13 mouse cellular contexts compared by ENCODE assay signal in the genomic region with DNA sequence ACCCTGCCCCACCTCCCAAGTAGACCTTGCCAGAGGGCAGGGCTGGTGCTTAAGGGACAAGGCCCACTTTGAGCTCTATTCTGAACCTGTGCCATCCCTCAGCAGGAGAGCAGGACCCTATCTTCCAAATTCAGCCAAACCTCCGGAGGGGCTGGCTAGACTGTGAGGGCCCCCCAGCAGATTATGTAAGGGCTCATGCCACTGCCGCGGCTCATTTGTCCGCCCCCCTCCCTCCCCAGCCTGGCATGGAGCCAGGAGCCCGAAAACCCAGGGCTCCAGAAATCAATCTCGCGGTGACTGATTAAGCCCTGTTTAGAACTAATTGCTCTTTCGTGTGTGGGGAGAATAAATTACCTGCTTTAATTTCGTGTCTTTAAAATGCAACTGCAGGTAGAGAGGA. TPM values are rescaled to one million over a fixed set of nuclear protein-coding genes. Genes with fewer than 3 reads are reported as not detected.
DNase-seq lines count a peak whose midpoint lies in the region; ATAC-seq and TF ChIP-seq lines count a peak whose summit lies in the region.
"Had no signal": no experiment of that assay in that cellular context is flagged by ENCODE, and none has a peak within 500 bp of the region (broad histone marks: within the 10 kb centered on the region; RNA-seq: fewer than 3 reads in every experiment).

No protein-coding gene starts in this region.

- H3K4me1 ChIP-seq in forebrain, embryonic 11.5 days (replicated peaks; ENCODE audit: control insufficient read depth, insufficient read depth, low read length), result peaks cover 26% of the 10 kb centered on the region
- peaks cover 52% of the 10 kb centered on the region for H3K4me1 ChIP-seq in forebrain, embryonic 10.5 days
- peaks cover 41% of the 10 kb centered on the region for H3K4me1 ChIP-seq in neural tube, embryonic 12.5 days
- no peaks in the 10 kb centered on the region for H3K4me1 ChIP-seq in hindbrain, postnatal 0 days (ENCODE audit: insufficient read depth, low read length)
- peaks cover 33% of the 10 kb centered on the region for H3K4me1 ChIP-seq in small intestine, adult 2 months (ENCODE audit: control insufficient read depth, insufficient read depth, insufficient read length, low read length)

- no peak overlapping the region for H3K27ac ChIP-seq in forebrain, embryonic 11.5 days (ENCODE audit: low read depth, low read length)
- H3K27ac ChIP-seq in forebrain, embryonic 10.5 days, result no peak overlapping the region
- H3K27ac ChIP-seq in neural tube, embryonic 12.5 days, result no peak overlapping the region
- H3K27ac ChIP-seq in hindbrain, postnatal 0 days, result no peak overlapping the region
- no peak overlapping the region for H3K27ac ChIP-seq in small intestine, adult 2 months (ENCODE audit: insufficient read depth, low read depth, low read length)
- H3K27ac ChIP-seq: heart, embryonic 15.5 days had no signal

- H3K4me3 ChIP-seq in forebrain, embryonic 11.5 days (ENCODE audit: low read depth, low read length), result no peak overlapping the region
- H3K4me3 ChIP-seq in forebrain, embryonic 10.5 days, result no peak overlapping the region; the same call in 1 of the 2 replicates
- H3K4me3 ChIP-seq in neural tube, embryonic 12.5 days, result no peak overlapping the region
- no peak overlapping the region for H3K4me3 ChIP-seq in hindbrain, postnatal 0 days (ENCODE audit: low read length)
- 0 out of 2 replicates have a peak overlapping the region, but pooled peaks have one; percentile 3 for H3K4me3 ChIP-seq in small intestine, adult 2 months (ENCODE audit: low read depth, low read length)

- intact Hi-C loops in left cerebral cortex, postnatal 25 days (cut with DNase I), result no loop called here

- no peak overlapping the region for H3K4me2 ChIP-seq in forebrain, embryonic 11.5 days (ENCODE audit: low read depth, low read length, severe bottlenecking)
- H3K4me2 ChIP-seq in neural tube, embryonic 12.5 days (replicated peaks), result peak overlapping the region; percentile 31; the same call in 1 of the 2 replicates
- no peak overlapping the region for H3K4me2 ChIP-seq in hindbrain, postnatal 0 days (ENCODE audit: low read depth, low read length)

- peak; percentile 64 for DNase-seq in forebrain, embryonic 11.5 days (ENCODE audit: low spot score)
- no peak for DNase-seq in forebrain, embryonic 10.5 days (ENCODE audit: extremely low spot score, low spot score)
- DNase-seq in neural tube, embryonic 10.5 days (ENCODE audit: extremely low spot score, low spot score), result no peak
- DNase-seq in hindbrain, postnatal 0 days (ENCODE audit: low spot score), result peak; percentile 66
- no peak for DNase-seq in cerebellum, adult 11-12 months
- DNase-seq in left cerebral cortex, postnatal 25 days (ENCODE audit: low spot score in 2 of 2), result no peak
- DNase-seq: cerebellum, adult 11 months; lung, adult 2 months had no signal

- TF ChIP-seq CTCF in hindbrain, postnatal 0 days (IDR thresholded peaks at IDR 0.05; ENCODE audit: low read depth), result no peak
- TF ChIP-seq CTCF in small intestine, adult 2 months (IDR thresholded peaks at IDR 0.05; ENCODE audit: extremely low read depth, insufficient read length, insufficient replicate concordance, low read depth, low read length), result no peak

- ATAC-seq in forebrain, embryonic 11.5 days (replicated peaks; ENCODE audit: low FRiP score), result no peak
- no peak for ATAC-seq in neural tube, embryonic 12.5 days (ENCODE audit: low FRiP score, low read depth)
- no peak; the same call in 1 of the 2 replicates for ATAC-seq in hindbrain, postnatal 0 days

- H3K9ac ChIP-seq in forebrain, embryonic 11.5 days (ENCODE audit: low read length), result no peak overlapping the region
- H3K9ac ChIP-seq in neural tube, embryonic 12.5 days, result no peak overlapping the region
- H3K9ac ChIP-seq in hindbrain, postnatal 0 days (replicated peaks; ENCODE audit: low read length), result no peak overlapping the region

- H3K27me3 ChIP-seq in forebrain, embryonic 11.5 days (ENCODE audit: control insufficient read depth, insufficient read depth, low read length), result peaks cover 69% of the 10 kb centered on the region
- peaks cover 100% of the 10 kb centered on the region for H3K27me3 ChIP-seq in forebrain, embryonic 10.5 days (ENCODE audit: poor library complexity, severe bottlenecking)
- H3K27me3 ChIP-seq in neural tube, embryonic 12.5 days (replicated peaks), result peaks cover 78% of the 10 kb centered on the region
- peaks cover 12% of the 10 kb centered on the region; the same call in 1 of the 2 replicates for H3K27me3 ChIP-seq in hindbrain, postnatal 0 days (ENCODE audit: insufficient read depth, low read length)
- peaks cover 30% of the 10 kb centered on the region for H3K27me3 ChIP-seq in small intestine, adult 2 months (ENCODE audit: control insufficient read depth, insufficient read depth, low read length)

- WGBS in forebrain, embryonic 11.5 days, result 6% methylated on average over 9 of the region's 9 CpGs
- WGBS in forebrain, embryonic 10.5 days, result 15% methylated on average over 9 of the region's 9 CpGs
- WGBS in neural tube, embryonic 12.5 days, result 9% methylated on average over 9 of the region's 9 CpGs
- 20% methylated on average over 9 of the region's 9 CpGs for WGBS in hindbrain, postnatal 0 days
- WGBS in small intestine, adult 2 months, result 4% methylated on average over 9 of the region's 9 CpGs

- no peak for TF ChIP-seq POLR2A in small intestine, adult 2 months (IDR thresholded peaks at IDR 0.05; ENCODE audit: low read depth, low read length)

- no peaks in the 10 kb centered on the region for H3K9me3 ChIP-seq in forebrain, embryonic 11.5 days (ENCODE audit: control insufficient read depth, low read length)
- no peaks in the 10 kb centered on the region for H3K9me3 ChIP-seq in forebrain, embryonic 10.5 days
- H3K9me3 ChIP-seq in neural tube, embryonic 12.5 days, result no peaks in the 10 kb centered on the region
- H3K9me3 ChIP-seq in hindbrain, postnatal 0 days (ENCODE audit: low read length), result no peaks in the 10 kb centered on the region
- H3K9me3 ChIP-seq: heart, embryonic 15.5 days had no signal

- H3K36me3 ChIP-seq in forebrain, embryonic 11.5 days (ENCODE audit: control insufficient read depth, insufficient read depth, low read length), result no peaks in the 10 kb centered on the region
- no peaks in the 10 kb centered on the region for H3K36me3 ChIP-seq in forebrain, embryonic 10.5 days (replicated peaks)
- no peaks in the 10 kb centered on the region for H3K36me3 ChIP-seq in neural tube, embryonic 12.5 days
- H3K36me3 ChIP-seq in hindbrain, postnatal 0 days (ENCODE audit: insufficient read depth, low read length), result no peaks in the 10 kb centered on the region
- H3K36me3 ChIP-seq in small intestine, adult 2 months (ENCODE audit: control insufficient read depth, insufficient read depth, low read length), result no peaks in the 10 kb centered on the region
- H3K36me3 ChIP-seq: heart, embryonic 15.5 days had no signal

RNA-seq across cellular contexts. Expression of a gene that starts 17.7 kb away (rescaled TPM):
- polyA plus RNA-seq in forebrain, embryonic 11.5 days (2014; fragmentation: Nextera tagmentation; extraction: Ambion mirVana), result 0.39 and 1.1 TPM in 2 replicates
- polyA plus RNA-seq in forebrain, embryonic 10.5 days (2016; fragmentation: Nextera tagmentation; extraction: Ambion mirVana), result 0.06 TPM in 2 replicates
- polyA plus RNA-seq in neural tube, embryonic 12.5 days (2016; fragmentation: Nextera tagmentation; extraction: Ambion mirVana), result 0.86 and 1.2 TPM in 2 replicates
- total RNA-seq in hindbrain, postnatal 0 days (2014; rRNA removed), result 23.8 and 25.1 TPM in 2 replicates
- polyA plus RNA-seq in hindbrain, postnatal 0 days (2015; fragmentation: Nextera tagmentation; extraction: Ambion mirVana), result 1.2 and 1.3 TPM in 2 replicates
- polyA plus RNA-seq in small intestine, adult 2 months (2012; rRNA removed), result 7.2 and 38.9 TPM in 2 replicates
- 10 to 100 TPM; 11.3 to 16.6 TPM for total RNA-seq in left cerebral cortex, postnatal 25 days (2021)
- total RNA-seq: granulocyte monocyte progenitor cell, adult 5-6 weeks; megakaryocyte progenitor cell, adult 5-6 weeks had no signal

Comparison
In these comparisons a context has a peak if more than half of its experiments do, and no peak if none do; other contexts are left out.
1. DNase-seq: peak in forebrain, embryonic 11.5 days (single experiment) and hindbrain, postnatal 0 days (single experiment); none in forebrain, embryonic 10.5 days (single experiment), neural tube, embryonic 10.5 days (single experiment), cerebellum, adult 11-12 months (single experiment) and left cerebral cortex, postnatal 25 days (0 of 2).